Mouse (Mus musculus) heart, postnatal 0 days (tissue): ENCODE results near the gene Strn.

Experiments used
- CTCF ChIP-seq: IDR thresholded peaks from 2 replicates; pipeline ENCODE4 v1.5.1; 2016; ENCODE audit warnings: antibody characterized with exemption, control low read depth, low read depth
- EP300 ChIP-seq: IDR thresholded peaks from 2 replicates; pipeline ENCODE4 v1.6.1; 2016; ENCODE audit warnings: antibody characterized with exemption, low read depth

- TF ChIP-seq CTCF (no peak), EP300 (no peak)
Observed at GRCm38 (mm10) chr17:78619981-78620380, 117.0 kb downstream of the Strn start.
